Mouse (Mus musculus): Measurements from ENCODE around the gene Ppfibp1. TPM values are rescaled to one million over a fixed set of nuclear protein-coding genes. Genes with fewer than 3 reads are reported as not detected.
A peak's percentile ranks its signal among the peaks of the same experiment; 100 is the strongest.

Gene Ppfibp1
- polyA plus RNA-seq, 1 experiment: 66.6 TPM

DNA sequence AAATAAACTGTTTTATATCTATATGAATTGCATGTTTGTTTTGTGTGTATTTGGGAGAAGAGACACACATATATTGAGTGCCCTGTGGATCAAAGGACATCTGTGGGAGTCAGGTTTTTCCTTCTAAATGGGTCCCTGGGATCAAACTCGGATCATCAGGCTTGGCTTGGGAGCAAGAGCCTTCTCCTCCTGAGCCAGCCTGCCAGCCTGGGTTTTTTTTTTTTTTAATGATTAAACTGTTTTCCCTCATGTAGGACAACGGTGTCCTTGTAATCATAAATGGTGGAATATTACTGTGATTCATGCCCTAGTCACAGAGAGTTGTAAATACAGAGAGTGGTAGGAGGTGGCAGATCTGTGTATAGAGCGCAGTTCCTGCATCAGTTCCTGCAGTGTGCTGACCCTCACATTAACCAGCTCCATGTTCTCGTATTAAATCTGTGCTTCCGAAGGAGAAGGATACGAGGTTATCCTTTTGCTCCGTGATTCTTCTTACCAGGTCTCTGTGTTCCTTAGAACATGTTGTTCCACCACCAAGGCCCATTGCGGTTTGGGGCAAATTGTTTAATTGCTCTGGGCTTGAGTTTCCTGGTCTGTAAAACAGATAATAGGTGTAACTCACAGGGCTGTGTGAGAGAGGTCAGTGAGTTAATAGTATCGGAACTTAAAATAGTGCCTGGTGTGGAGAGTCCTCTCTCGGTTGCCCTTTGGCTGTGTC lies 176.1 kb downstream of the Ppfibp1 start:
- Histone ChIP-seq H3K27me3 (ENCODE audit: control insufficient read depth, insufficient read depth, low read length, poor library complexity, severe bottlenecking) (no peaks in the 10 kb centered on the region), H3K27ac (ENCODE audit: insufficient read depth, low read length) (no peak overlapping the region), H3K9ac (ENCODE audit: low read depth, poor library complexity, severe bottlenecking) (no peak overlapping the region), H3K9me3 (replicated peaks; ENCODE audit: control insufficient read depth, insufficient read depth, low read length, poor library complexity, severe bottlenecking) (no peaks in the 10 kb centered on the region), H3K4me1 (ENCODE audit: control insufficient read depth, insufficient read depth, low read length) (no peaks in the 10 kb centered on the region), H3K36me3 (ENCODE audit: control insufficient read depth, insufficient read depth, low read length, poor library complexity, severe bottlenecking) (peaks cover 10% of the 10 kb centered on the region), H3K4me3 (ENCODE audit: low read depth, low read length) (no peak overlapping the region)
- TF ChIP-seq POLR2A (IDR thresholded peaks at IDR 0.05; ENCODE audit: insufficient read depth, low read length) (no peak), EP300 (IDR thresholded peaks at IDR 0.05; ENCODE audit: insufficient read depth, low read depth, low read length) (no peak), CTCF (IDR thresholded peaks at IDR 0.05; ENCODE audit: low read depth, low read length) (no peak)

GRCm38 (mm10) chr6:147064944-147065261 lies 176.6 kb downstream of the Ppfibp1 start:
- Histone ChIP-seq H3K36me3 (ENCODE audit: control insufficient read depth, insufficient read depth, low read length, poor library complexity, severe bottlenecking) (peaks cover 10% of the 10 kb centered on the region), H3K9ac (ENCODE audit: low read depth, poor library complexity, severe bottlenecking) (no peak overlapping the region), H3K9me3 (replicated peaks; ENCODE audit: control insufficient read depth, insufficient read depth, low read length, poor library complexity, severe bottlenecking) (no peaks in the 10 kb centered on the region), H3K27me3 (ENCODE audit: control insufficient read depth, insufficient read depth, low read length, poor library complexity, severe bottlenecking) (no peaks in the 10 kb centered on the region), H3K27ac (ENCODE audit: insufficient read depth, low read length) (no peak overlapping the region), H3K4me1 (ENCODE audit: control insufficient read depth, insufficient read depth, low read length) (no peaks in the 10 kb centered on the region), H3K4me3 (ENCODE audit: low read depth, low read length) (no peak overlapping the region)
- no peak for TF ChIP-seq POLR2A (IDR thresholded peaks at IDR 0.05; ENCODE audit: insufficient read depth, low read length)
- no peak for TF ChIP-seq EP300 (IDR thresholded peaks at IDR 0.05; ENCODE audit: insufficient read depth, low read depth, low read length)
- no peak for TF ChIP-seq CTCF (IDR thresholded peaks at IDR 0.05; ENCODE audit: low read depth, low read length)

DNA sequence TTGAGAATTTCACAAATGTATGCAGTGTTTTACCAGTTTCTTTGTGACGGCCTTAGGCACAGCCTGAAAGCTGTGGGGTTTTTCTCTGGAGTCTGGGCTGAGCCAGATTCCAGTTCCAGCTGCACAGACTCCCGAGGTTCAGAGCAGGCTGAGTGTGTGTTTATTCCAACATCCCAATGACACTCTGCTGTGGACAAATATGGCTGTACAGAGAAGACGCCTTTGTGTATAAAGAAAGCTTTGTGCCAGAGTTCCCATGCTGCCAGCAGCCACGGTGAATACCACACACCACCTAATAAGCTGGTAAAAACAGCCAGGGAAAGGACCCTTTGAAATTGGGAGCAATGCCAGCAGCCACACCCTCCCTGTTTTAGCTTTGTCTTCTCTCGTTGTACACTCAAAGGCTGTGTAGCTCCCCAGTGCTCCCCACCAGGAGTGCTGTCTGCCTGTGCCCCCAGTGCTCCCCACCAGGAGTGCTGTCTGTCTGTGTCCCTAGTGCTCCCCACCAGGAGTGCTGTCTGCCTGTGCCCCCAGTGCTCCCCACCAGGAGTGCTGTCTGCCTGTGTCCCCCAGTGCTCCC lies 187.6 kb downstream of the Ppfibp1 start:
- 0 out of 2 replicates have a peak overlapping the region, but pooled peaks have one; percentile 33 for H3K27ac ChIP-seq (ENCODE audit: insufficient read depth, low read length)
- no peak overlapping the region for H3K4me3 ChIP-seq (ENCODE audit: low read depth, low read length)

DNA sequence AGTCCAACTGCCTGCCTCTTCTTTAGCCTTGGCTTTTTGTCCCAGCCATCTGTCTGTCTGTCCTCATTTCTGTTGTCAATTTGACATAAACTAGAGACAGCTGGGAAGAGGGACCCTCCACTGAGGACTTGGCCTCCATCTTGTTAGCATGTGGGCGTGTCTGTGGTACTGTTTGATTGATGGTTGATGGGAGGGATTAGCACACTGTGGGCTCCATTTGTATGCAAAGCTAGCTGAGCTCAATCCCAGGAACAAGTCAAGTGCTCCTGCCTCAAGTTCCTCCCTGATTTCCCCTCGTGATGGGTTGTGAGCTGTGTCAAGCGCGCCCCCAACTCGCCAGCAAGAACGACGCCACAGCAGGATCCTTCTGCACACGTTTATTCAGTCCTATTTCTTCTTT lies 188.6 kb downstream of the Ppfibp1 start:
- Histone ChIP-seq H3K27ac (ENCODE audit: insufficient read depth, low read length) (peak overlapping the region; percentile 51; the same call in 1 of the 2 replicates), H3K9ac (ENCODE audit: low read depth, poor library complexity, severe bottlenecking) (no peak overlapping the region), H3K36me3 (ENCODE audit: control insufficient read depth, insufficient read depth, low read length, poor library complexity, severe bottlenecking) (0 out of 2 replicates have a peak, but pooled peaks cover 5% of the 10 kb centered on the region), H3K9me3 (replicated peaks; ENCODE audit: control insufficient read depth, insufficient read depth, low read length, poor library complexity, severe bottlenecking) (no peaks in the 10 kb centered on the region), H3K4me3 (ENCODE audit: low read depth, low read length) (no peak overlapping the region), H3K4me1 (ENCODE audit: control insufficient read depth, insufficient read depth, low read length) (peaks cover 3% of the 10 kb centered on the region), H3K27me3 (ENCODE audit: control insufficient read depth, insufficient read depth, low read length, poor library complexity, severe bottlenecking) (no peaks in the 10 kb centered on the region)
- TF ChIP-seq POLR2A (IDR thresholded peaks at IDR 0.05; ENCODE audit: insufficient read depth, low read length) (no peak), EP300 (IDR thresholded peaks at IDR 0.05; ENCODE audit: insufficient read depth, low read depth, low read length) (peak; percentile 62; the same call in 1 of the 2 replicates)

More for the DNA sequence above, 187.6 kb downstream of the Ppfibp1 start:
- no peaks in the 10 kb centered on the region for H3K27me3 ChIP-seq (ENCODE audit: control insufficient read depth, insufficient read depth, low read length, poor library complexity, severe bottlenecking)
- H3K4me1 ChIP-seq (ENCODE audit: control insufficient read depth, insufficient read depth, low read length): peaks cover 3% of the 10 kb centered on the region
- no peaks in the 10 kb centered on the region for H3K9me3 ChIP-seq (replicated peaks; ENCODE audit: control insufficient read depth, insufficient read depth, low read length, poor library complexity, severe bottlenecking)
- H3K36me3 ChIP-seq (ENCODE audit: control insufficient read depth, insufficient read depth, low read length, poor library complexity, severe bottlenecking): 0 out of 2 replicates have a peak, but pooled peaks cover 5% of the 10 kb centered on the region
- TF ChIP-seq CTCF (IDR thresholded peaks at IDR 0.05; ENCODE audit: low read depth, low read length): no peak
- TF ChIP-seq EP300 (IDR thresholded peaks at IDR 0.05; ENCODE audit: insufficient read depth, low read depth, low read length): no peak
- H3K9ac ChIP-seq (ENCODE audit: low read depth, poor library complexity, severe bottlenecking): no peak overlapping the region

DNA sequence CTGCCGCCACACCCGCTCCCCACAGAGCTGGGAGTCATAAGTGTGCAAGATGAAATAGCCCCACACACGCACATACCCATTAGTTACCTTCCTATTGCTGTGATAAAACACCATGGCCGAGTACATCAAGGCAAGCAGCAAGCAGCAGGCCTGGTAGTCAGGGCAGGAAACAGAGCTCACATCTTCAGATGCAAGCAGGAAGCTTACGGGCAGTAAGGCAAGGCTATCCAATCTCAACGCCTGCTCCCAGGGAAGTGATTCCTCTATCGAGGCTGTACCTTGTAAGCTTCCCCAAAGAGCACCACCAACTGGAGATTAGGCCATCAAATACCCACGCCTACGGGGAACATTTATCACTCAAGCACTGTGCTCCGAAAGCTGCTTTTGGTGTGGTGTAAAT lies 191.6 kb downstream of the Ppfibp1 start:
- TF ChIP-seq EP300 (IDR thresholded peaks at IDR 0.05; ENCODE audit: insufficient read depth, low read depth, low read length): no peak
- TF ChIP-seq POLR2A (IDR thresholded peaks at IDR 0.05; ENCODE audit: insufficient read depth, low read length): no peak
- no peak for TF ChIP-seq CTCF (IDR thresholded peaks at IDR 0.05; ENCODE audit: low read depth, low read length)
- Histone ChIP-seq H3K4me1 (ENCODE audit: control insufficient read depth, insufficient read depth, low read length) (peaks cover 2% of the 10 kb centered on the region), H3K9ac (ENCODE audit: low read depth, poor library complexity, severe bottlenecking) (no peak overlapping the region)

More for the DNA sequence above, 191.6 kb downstream of the Ppfibp1 start:
- Histone ChIP-seq H3K4me3 (ENCODE audit: low read depth, low read length) (no peak overlapping the region), H3K27ac (ENCODE audit: insufficient read depth, low read length) (no peak overlapping the region), H3K27me3 (ENCODE audit: control insufficient read depth, insufficient read depth, low read length, poor library complexity, severe bottlenecking) (no peaks in the 10 kb centered on the region), H3K36me3 (ENCODE audit: control insufficient read depth, insufficient read depth, low read length, poor library complexity, severe bottlenecking) (0 out of 2 replicates have a peak, but pooled peaks cover 4% of the 10 kb centered on the region), H3K9me3 (replicated peaks; ENCODE audit: control insufficient read depth, insufficient read depth, low read length, poor library complexity, severe bottlenecking) (no peaks in the 10 kb centered on the region)

Other genes with a start within 250 kb of the Ppfibp1 start
- gene Med21, start 245.9 kb upstream of the Ppfibp1 start, polyA plus RNA-seq (2011; ENCODE audit: insufficient read depth, insufficient read length, low read depth, missing spikeins): 81.7 and 92.1 TPM in 2 replicates
- 39.1 and 46.1 TPM in 2 replicates for gene Tm7sf3, start 245.7 kb upstream of the Ppfibp1 start, polyA plus RNA-seq (2011; ENCODE audit: insufficient read depth, insufficient read length, low read depth, missing spikeins)
- gene Stk38l, start 163.5 kb upstream of the Ppfibp1 start, polyA plus RNA-seq (2011; ENCODE audit: insufficient read depth, insufficient read length, low read depth, missing spikeins): 19.7 and 20.3 TPM in 2 replicates
- 18.6 and 19.5 TPM in 2 replicates for gene Arntl2, start 92.4 kb upstream of the Ppfibp1 start, polyA plus RNA-seq (2011; ENCODE audit: insufficient read depth, insufficient read length, low read depth, missing spikeins)
- not detected in 2 replicates for gene Smco2, start 38.4 kb upstream of the Ppfibp1 start, polyA plus RNA-seq (2011; ENCODE audit: insufficient read depth, insufficient read length, low read depth, missing spikeins)
- not detected in 2 replicates for gene 1700034J05Rik, start 65.9 kb downstream of the Ppfibp1 start, polyA plus RNA-seq (2011; ENCODE audit: insufficient read depth, insufficient read length, low read depth, missing spikeins)
- gene Rep15, start 144.1 kb downstream of the Ppfibp1 start, polyA plus RNA-seq (2011; ENCODE audit: insufficient read depth, insufficient read length, low read depth, missing spikeins): 0.53 and 0.72 TPM in 2 replicates
- gene Mrps35, start 154.3 kb downstream of the Ppfibp1 start, polyA plus RNA-seq (2011; ENCODE audit: insufficient read depth, insufficient read length, low read depth, missing spikeins): 87.6 and 102 TPM in 2 replicates
- not detected in 2 replicates for gene Mansc4, start 198.5 kb downstream of the Ppfibp1 start, polyA plus RNA-seq (2011; ENCODE audit: insufficient read depth, insufficient read length, low read depth, missing spikeins)
- gene Klhl42, start 202.9 kb downstream of the Ppfibp1 start, polyA plus RNA-seq (2011; ENCODE audit: insufficient read depth, insufficient read length, low read depth, missing spikeins): 18.9 and 22.7 TPM in 2 replicates